Mouse (Mus musculus) CH12.LX (cell line): ENCODE results near the gene Gm11563. TPM values are rescaled to one million over a fixed set of nuclear protein-coding genes. Genes with fewer than 3 reads are reported as not detected.
"Not testable (repeated sequence)": the region's sequence is repeated elsewhere in the genome, so short reads cannot be mapped to it uniquely, and the experiment has no call there.

Experiments
- DNase-seq: peaks from one replicate; pipeline ENCODE4 v3.0.0-alpha.2; 2013; ENCODE audit errors: extremely low read depth
- H3K27ac ChIP-seq: 2 replicates; pipeline ENCODE4 v1.5.1; 2012; ENCODE audit warnings: low read depth, mild to moderate bottlenecking, control low read depth, moderate library complexity; ENCODE audit not compliant: insufficient read depth
- H3K27me3 ChIP-seq: replicated peaks from 2 replicates; pipeline ENCODE3; 2012; ENCODE audit warnings: inconsistent platforms
- H3K36me3 ChIP-seq, 2 experiments: replicated peaks in 1 of 2; 2 replicates each; pipeline versions ENCODE3 to v1.6.1; 2012; ENCODE audit warnings: inconsistent platforms in 1 of 2, low read length in 1 of 2, mild to moderate bottlenecking in 1 of 2, mixed read lengths in 1 of 2, moderate library complexity in 1 of 2; ENCODE audit not compliant: control insufficient read depth in 1 of 2, insufficient read depth in 1 of 2
- H3K4me1 ChIP-seq, 2 experiments: 2 replicates each; pipeline ENCODE4 v1.6.1; 2012; ENCODE audit warnings: inconsistent platforms in 1 of 2, moderate library complexity in 1 of 2; ENCODE audit not compliant: insufficient read depth in 2 of 2, control insufficient read depth in 1 of 2
- H3K4me2 ChIP-seq: 2 replicates; pipeline ENCODE4 v1.6.1; 2012; ENCODE audit warnings: low read depth, mild to moderate bottlenecking, control low read depth; ENCODE audit not compliant: poor library complexity, insufficient read depth, severe bottlenecking
- H3K4me3 ChIP-seq, 3 experiments: fragments of 150-350 bp in 1 of 3; sonication (generic) in 1 of 3; replicated peaks in 1 of 3; 2 replicates each; pipeline versions ENCODE3 to v1.5.1; 2011 to 2012; ENCODE audit warnings: low read depth in 2 of 3, low read length in 2 of 3, mild to moderate bottlenecking in 2 of 3, moderate library complexity in 2 of 3, control low read depth in 1 of 3, improper control_type of control experiment in 1 of 3, inconsistent platforms in 1 of 3, mixed read lengths in 1 of 3; ENCODE audit not compliant: poor library complexity in 1 of 3
- H3K79me2 ChIP-seq: replicated peaks from 2 replicates; pipeline ENCODE4 v1.6.1; 2012; ENCODE audit warnings: mild to moderate bottlenecking, moderate library complexity; ENCODE audit not compliant: control insufficient read depth, poor library complexity, insufficient read depth, severe bottlenecking; ENCODE audit errors: extremely low read depth
- H3K9ac ChIP-seq: 2 replicates; pipeline ENCODE4 v1.6.1; 2012; ENCODE audit warnings: low read depth, mild to moderate bottlenecking, control low read depth, moderate library complexity; ENCODE audit not compliant: insufficient read depth
- H3K9me3 ChIP-seq: replicated peaks from 2 replicates; pipeline ENCODE3; 2012; ENCODE audit warnings: low read length, inconsistent platforms, mixed read lengths
- ELF1 ChIP-seq: IDR thresholded peaks from 2 replicates; pipeline ENCODE4 v1.6.1; 2014; ENCODE audit warnings: low read depth, mild to moderate bottlenecking, inconsistent platforms, low read length, improper control_type of control experiment
- GABPA ChIP-seq: IDR thresholded peaks from 2 replicates; pipeline ENCODE4 v1.6.1; 2012; ENCODE audit warnings: low read depth, low read length, improper control_type of control experiment, inconsistent platforms; ENCODE audit not compliant: insufficient replicate concordance
- MYC ChIP-seq: IDR thresholded peaks from 2 replicates; pipeline ENCODE4 v1.6.1; 2011; ENCODE audit warnings: low read depth, mild to moderate bottlenecking, improper control_type of control experiment, low read length
- POLR2A ChIP-seq: IDR thresholded peaks from 2 replicates; pipeline ENCODE4 v1.6.1; 2011; ENCODE audit warnings: low read depth, mild to moderate bottlenecking, improper control_type of control experiment, low read length
- POLR2AphosphoS2 ChIP-seq: IDR thresholded peaks from 2 replicates; pipeline ENCODE4 v1.6.1; 2011; ENCODE audit warnings: low read depth, low read length, improper control_type of control experiment
- SMC3 ChIP-seq: IDR thresholded peaks from 2 replicates; pipeline ENCODE4 v1.6.1; 2011; ENCODE audit warnings: low read depth, low read length, improper control_type of control experiment
- UBTF ChIP-seq: IDR thresholded peaks from 2 replicates; pipeline ENCODE4 v1.6.1; 2012; ENCODE audit warnings: low read depth, mild to moderate bottlenecking, inconsistent platforms, low read length, improper control_type of control experiment, moderate library complexity
- USF1 ChIP-seq: IDR thresholded peaks from 2 replicates; pipeline ENCODE4 v1.6.1; 2014; ENCODE audit warnings: low read depth, mild to moderate bottlenecking, inconsistent platforms, low read length, improper control_type of control experiment
- dilution Hi-C: fragments of 300-500 bp; cut with MboI; formaldehyde crosslinking; loops from 2 replicates; pipeline ENCODE4 v1.14.3; 2020; ENCODE audit warnings: low sequenced_read_pairs; ENCODE audit not compliant: extremely low pct_unique_long_range_greater_than_20kb, extremely low pct_ligation_motif_present
- in situ Hi-C: fragments of 300-500 bp; cut with MboI; formaldehyde crosslinking; loops from 3 replicates; pipeline ENCODE4 v1.14.3; 2019; ENCODE audit warnings: low sequenced_read_pairs, low pct_ligation_motif_present, low pct_unique_long_range_greater_than_20kb, mixed read lengths
- polyA plus RNA-seq: library from polyadenylated mRNA; unstranded; fragments of >175 nt; gene quantifications from 2 replicates; pipeline ENCODE4 v1.2.1, GENCODE M21; 2012; ENCODE audit warnings: low read depth; ENCODE audit not compliant: insufficient read length
- total RNA-seq, 2 experiments: library from RNA; depleted of rRNA; stranded (reverse); fragments of 300-350 nt in 1 of 2; fragments of >200 nt in 1 of 2; gene quantifications; 2 replicates each; pipeline ENCODE4 v1.2.3; 2012 to 2014

Gm11563 gene
- total RNA-seq (2012; rRNA removed) (not detected in 2 replicates), total RNA-seq (2014; rRNA removed) (not detected in 2 replicates), polyA plus RNA-seq (not detected in 2 replicates)

GRCm38 (mm10) chr11:99658467-99659010 lies at the start of gene Gm11563:
Gene Gm11563, minus strand, starts transcription at chr11:99658960.
- H3K9ac ChIP-seq, H3K4me2 ChIP-seq, H3K9me3 ChIP-seq, H3K36me3 ChIP-seq, DNase-seq, H3K4me1 ChIP-seq, dilution Hi-C loops, H3K27ac ChIP-seq, H3K4me3 ChIP-seq, H3K79me2 ChIP-seq, in situ Hi-C loops: not testable (repeated sequence)
- H3K27me3 ChIP-seq = peaks cover 65% of the 10 kb centered on the region

DNA sequence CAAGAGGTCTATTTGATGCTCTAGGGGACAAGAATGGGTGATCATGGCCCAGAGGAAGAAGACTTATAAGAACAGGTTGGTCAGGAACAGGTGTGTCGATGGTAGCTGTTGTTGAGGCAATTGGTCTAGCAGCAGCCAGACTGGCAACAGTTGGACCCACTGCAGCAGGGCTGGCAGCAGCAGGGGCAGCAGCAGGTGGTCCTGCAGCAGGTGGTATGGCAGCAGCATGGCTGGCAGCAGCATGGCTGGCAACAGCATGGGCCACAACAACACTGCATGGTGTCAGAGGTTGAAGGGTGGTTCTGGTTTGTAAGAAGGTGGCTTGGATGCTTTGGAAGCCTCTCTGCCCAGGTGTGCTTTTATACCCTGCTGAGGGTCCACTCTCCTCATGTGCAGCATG lies 31.7 kb upstream of the Gm11563 start, which contains the start of gene Gm14190:
Gene Gm14190, minus strand, starts transcription at position 278 of the 400 bp plus-strand sequence.
- no peaks in the 10 kb centered on the region for H3K79me2 ChIP-seq
- no peaks in the 10 kb centered on the region for H3K9me3 ChIP-seq
- H3K4me2 ChIP-seq = no peak within 1 kb of the TSS
- H3K27ac ChIP-seq = no peak within 1 kb of the TSS
- TF ChIP-seq SMC3 = no peak
- TF ChIP-seq ELF1 = no peak
- no peak for TF ChIP-seq MYC
- TF ChIP-seq USF1 = no peak
- TF ChIP-seq UBTF = no peak
- TF ChIP-seq POLR2AphosphoS2 = no peak
- TF ChIP-seq GABPA = no peak
- no peak for TF ChIP-seq POLR2A
- TF ChIP-seq, all 38 proteins: peak for 0
- no peak within 1 kb of the TSS for H3K4me3 ChIP-seq
- H3K36me3 ChIP-seq = no peaks in the 10 kb centered on the region
- in situ Hi-C loops = no loop called here
- no peaks in the 10 kb centered on the region for H3K4me1 ChIP-seq
- peaks cover 80% of the 10 kb centered on the region for H3K27me3 ChIP-seq
- DNase-seq = no peak
- dilution Hi-C loops = no loop called here
- H3K9ac ChIP-seq = no peak within 1 kb of the TSS

DNA sequence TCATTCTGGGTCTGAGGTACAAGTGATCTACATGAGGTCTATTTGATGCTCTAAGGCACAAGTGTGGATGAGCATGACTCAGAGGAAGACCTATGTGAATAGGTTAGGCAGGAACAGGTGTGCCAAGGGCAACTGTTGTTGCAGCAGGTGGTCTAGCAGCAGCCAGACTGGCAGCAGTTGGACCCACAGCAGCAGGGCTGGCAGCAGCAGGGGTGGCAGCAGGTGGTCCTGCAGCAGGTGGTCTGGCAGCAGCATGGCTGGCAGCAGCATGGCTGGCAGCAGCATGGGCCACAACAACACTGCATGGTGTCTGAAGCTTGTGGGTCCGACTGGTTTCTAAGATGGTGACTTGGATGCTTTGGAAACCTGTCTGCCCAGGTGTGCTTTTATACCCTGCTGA lies 26.5 kb upstream of the Gm11563 start:
- dilution Hi-C loops, H3K4me1 ChIP-seq: not testable (repeated sequence)

More for the DNA sequence above, 26.5 kb upstream of the Gm11563 start:
- H3K9ac ChIP-seq, H3K79me2 ChIP-seq, H3K27ac ChIP-seq, in situ Hi-C loops, H3K36me3 ChIP-seq, DNase-seq, H3K9me3 ChIP-seq, H3K4me2 ChIP-seq, H3K4me3 ChIP-seq: not testable (repeated sequence)
- peaks cover 87% of the 10 kb centered on the region for H3K27me3 ChIP-seq
